Mouse (Mus musculus) adrenal gland, postnatal 0 days (tissue): ENCODE measurements around the gene Fbxw24. TPM values are rescaled to one million over a fixed set of nuclear protein-coding genes. Genes with fewer than 3 reads are reported as not detected.

ENCODE experiments used
- polyA plus RNA-seq: library from polyadenylated mRNA; unstranded; fragments of >200 nt; fragmentation: Nextera tagmentation; extraction: Ambion mirVana; gene quantifications from 2 replicates; pipeline ENCODE4 v1.2.1, GENCODE M21; 2015

The Fbxw24 gene
- not detected in 2 replicates for polyA plus RNA-seq

DNA sequence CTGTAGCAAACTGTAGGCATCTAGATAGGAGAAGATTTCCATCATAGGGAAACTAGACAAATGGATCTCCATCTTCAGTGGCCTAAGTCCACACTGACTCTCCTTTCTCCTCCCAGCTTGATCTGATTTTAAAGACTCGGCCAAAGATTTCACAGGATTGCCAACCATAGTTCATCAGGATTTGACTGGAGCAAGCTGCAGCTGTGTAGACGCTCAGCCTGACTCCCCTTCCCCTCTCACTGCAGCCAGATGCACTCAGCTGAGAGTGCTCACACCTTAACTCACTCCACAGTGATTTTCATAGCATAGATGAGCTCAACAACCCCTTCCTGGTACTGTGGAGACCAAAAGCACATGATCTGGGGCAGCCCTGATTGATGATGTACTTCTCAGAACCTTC is at the start of gene Fbxw24:
Gene Fbxw24 (minus strand): TSS at position 101 of the 400 bp plus-strand sequence.

GRCm38 (mm10) chr9:109664552-109664951 is 38.7 kb upstream of the Fbxw24 start, which contains the start of gene Fbxw25:
Fbxw25 (minus strand) TSS chr9:109664652.

DNA sequence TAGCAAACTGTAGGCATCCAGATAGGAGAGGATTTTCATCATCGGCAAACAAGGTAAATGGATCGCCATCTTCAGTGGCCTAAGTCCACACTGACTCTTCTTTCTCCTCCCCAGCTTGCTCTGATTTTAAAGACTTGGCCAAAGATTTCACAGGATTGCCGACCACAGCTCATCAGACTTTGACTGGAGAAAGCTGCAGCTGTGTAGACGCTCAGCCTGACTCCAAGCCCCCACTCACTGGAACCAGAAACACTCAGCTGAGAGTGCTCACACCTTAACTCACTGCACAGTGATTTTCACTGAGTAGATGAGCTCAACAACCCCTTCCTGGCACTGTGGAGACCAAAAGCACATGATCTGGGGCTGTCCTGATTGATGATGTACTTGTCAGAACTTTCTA is 57.7 kb downstream of the Fbxw24 start, which contains the start of gene Fbxw15:
Gene Fbxw15 (minus strand): TSS at position 101 of the 400 bp plus-strand sequence.

Other genes with a start within 250 kb of the Fbxw24 start
- gene Fbxw22, start 221.8 kb downstream of the Fbxw24 start, polyA plus RNA-seq = not detected in 2 replicates
- gene Fbxw16, start 176.9 kb downstream of the Fbxw24 start, polyA plus RNA-seq = not detected in 2 replicates
- gene Fbxw19, start 130.2 kb downstream of the Fbxw24 start, polyA plus RNA-seq = not detected in 2 replicates
- gene Fbxw15, start 57.8 kb downstream of the Fbxw24 start, polyA plus RNA-seq = not detected in 2 replicates
- not detected in 2 replicates for gene Fbxw25, start 38.6 kb upstream of the Fbxw24 start, polyA plus RNA-seq
- gene Fbxw18, start 76.6 kb upstream of the Fbxw24 start, polyA plus RNA-seq = not detected in 2 replicates
- gene Fbxw26, start 120.0 kb upstream of the Fbxw24 start, polyA plus RNA-seq = not detected in 2 replicates
- not detected in 2 replicates for gene Fbxw27, start 164.6 kb upstream of the Fbxw24 start, polyA plus RNA-seq
- 2.3 and 3.1 TPM in 2 replicates for gene Spink8, start 186.2 kb upstream of the Fbxw24 start, polyA plus RNA-seq
- gene Nme6, start 206.7 kb upstream of the Fbxw24 start, polyA plus RNA-seq = 27.8 and 34.2 TPM in 2 replicates
- gene Camp, start 223.6 kb upstream of the Fbxw24 start, polyA plus RNA-seq = 23.9 and 43.2 TPM in 2 replicates
- 7.4 and 11.9 TPM in 2 replicates for gene Cdc25a, start 249.5 kb upstream of the Fbxw24 start, polyA plus RNA-seq